Mouse (Mus musculus) forelimb bud, embryonic 11.5 days (tissue): ENCODE measurements at regions not wholly inside any gene's neighbourhood (a gene's known extent, or its start where the extent isn't known, plus 50 kb on each side); places are given as distances from the start of the nearest gene placed in this dataset.
"Not testable (repeated sequence)": the region's sequence is repeated elsewhere in the genome, so short reads cannot be mapped to it uniquely, and the experiment has no call there.

Experiments used
- DNase-seq: peaks from one replicate; pipeline ENCODE4 v3.0.0-alpha.2; 2012; ENCODE audit warnings: low read depth, low spot score

DNA sequence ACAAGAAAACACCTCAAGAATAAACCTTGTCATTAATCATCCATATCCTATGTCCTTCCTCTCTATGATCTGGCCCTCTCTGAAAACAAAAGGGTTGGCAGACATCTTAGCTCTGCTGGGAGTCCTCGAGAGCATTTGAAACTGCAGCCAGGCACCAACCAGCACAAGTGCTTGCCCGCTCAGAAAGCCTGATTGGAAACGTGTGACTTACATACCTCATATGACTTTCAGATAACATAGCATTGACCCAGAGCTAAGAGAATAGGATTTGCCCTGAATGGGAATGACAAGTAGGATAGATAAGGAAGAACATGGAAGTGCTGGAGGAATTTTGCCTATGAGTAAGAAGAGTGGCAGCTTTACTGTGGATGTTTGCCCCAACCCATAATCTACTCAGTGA, 447.1 kb upstream of the Dab2 start:
- no peak for DNase-seq

GRCm38 (mm10) chr15:5869289-5869688, 430.3 kb upstream of the Dab2 start:
- DNase-seq = peak; percentile 70

DNA sequence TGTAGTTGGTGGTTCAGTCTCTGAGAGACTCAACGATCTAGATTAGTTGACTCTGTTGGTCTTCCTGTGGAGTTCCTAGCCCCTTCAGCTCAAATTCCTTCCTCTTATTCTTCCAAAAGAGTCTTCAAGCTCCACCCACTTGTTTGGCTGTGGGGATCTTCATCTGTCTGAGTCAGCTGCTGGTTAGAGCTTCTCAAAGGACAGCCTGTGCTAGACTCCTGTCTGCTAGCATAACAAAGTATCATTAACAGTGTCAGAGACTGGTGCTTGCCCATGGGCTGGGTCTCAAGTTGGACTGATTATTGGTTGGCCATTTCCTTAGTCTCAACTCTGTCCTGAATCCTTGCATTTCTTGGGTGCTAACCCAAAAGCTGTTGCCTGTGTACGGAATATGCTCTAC, 429.7 kb upstream of the Dab2 start:
- DNase-seq = no peak

- DNase-seq = no peak
These were observed 427.5 kb upstream of the Dab2 start for GRCm38 (mm10) chr15:5872042-5872441.

- DNase-seq = no peak
These were observed 421.8 kb upstream of the Dab2 start for GRCm38 (mm10) chr15:5877749-5878148.

DNA sequence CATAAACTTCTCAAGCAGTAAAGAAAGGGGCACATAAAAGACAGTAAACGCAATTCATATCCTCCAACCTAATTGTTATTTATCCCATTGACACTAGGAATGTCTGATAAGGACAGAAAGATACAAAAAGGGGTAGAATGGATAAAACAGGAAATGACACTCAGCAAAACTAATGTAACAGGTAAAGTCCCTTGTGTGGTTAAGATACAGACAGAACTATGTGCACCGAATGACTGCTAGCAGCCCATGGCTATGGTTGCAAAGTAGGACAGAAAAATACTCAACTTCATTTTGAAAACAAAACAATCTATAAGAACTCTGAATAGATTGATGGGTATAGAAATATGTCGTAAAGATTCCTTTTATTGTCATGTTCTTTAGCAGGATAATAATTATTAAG, 408.4 kb upstream of the Dab2 start:
- no peak for DNase-seq

DNA sequence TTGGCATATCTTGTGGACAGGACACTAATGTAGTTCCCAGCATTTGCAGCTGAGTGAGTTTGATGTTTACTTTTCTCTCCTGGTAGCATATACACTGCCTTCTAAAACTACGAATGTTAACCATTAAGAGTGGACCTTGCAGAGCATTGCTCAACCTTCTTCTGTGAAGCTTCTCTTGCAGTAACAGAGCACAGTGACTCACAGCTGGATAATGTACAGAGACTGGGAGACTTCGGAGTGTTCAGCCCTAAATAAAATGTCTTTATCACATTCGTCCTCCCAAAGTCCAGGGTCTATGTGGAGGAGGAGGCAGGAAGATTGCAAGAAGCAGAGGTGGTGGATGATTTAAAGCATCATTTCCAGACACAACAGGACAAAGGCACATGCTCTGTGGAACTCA, 407.6 kb upstream of the Dab2 start:
- no peak for DNase-seq

DNA sequence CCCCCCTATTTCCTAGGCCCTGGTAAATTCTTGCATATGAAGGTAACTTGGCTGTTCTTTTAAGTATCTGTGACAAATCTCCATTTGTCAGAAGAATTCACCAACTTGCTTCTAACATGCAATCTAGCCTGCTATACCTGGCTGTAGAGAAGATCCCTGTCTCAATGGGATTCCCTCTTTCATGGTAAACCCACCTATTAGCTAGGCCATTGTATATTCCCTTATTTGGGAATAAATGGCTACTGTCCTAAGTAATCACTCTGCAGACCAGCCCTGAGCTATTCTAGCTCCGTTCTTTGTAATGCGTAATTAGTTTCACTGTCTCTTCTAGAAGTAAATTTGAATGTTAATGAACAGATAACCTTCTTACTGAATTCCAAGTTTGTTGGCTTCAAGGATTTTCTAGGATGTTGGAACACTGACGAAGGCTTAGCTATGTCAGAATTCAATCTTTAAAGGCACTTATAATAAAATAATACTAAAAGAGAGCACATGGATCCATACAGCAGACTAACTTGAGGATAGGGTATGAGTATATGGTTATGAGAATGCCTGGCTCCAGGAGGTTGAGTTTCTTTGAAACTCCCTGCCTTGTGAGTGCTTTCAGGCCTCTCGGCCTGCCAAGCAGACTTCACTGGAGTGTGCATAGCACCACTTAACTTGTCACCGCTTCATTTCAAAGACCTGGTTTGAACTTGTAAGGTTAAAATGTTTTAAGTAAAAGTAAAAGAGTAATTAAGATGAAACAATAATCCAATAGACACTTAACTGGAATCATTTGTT, 403.7 kb upstream of the Dab2 start:
- not testable (repeated sequence) for DNase-seq

DNA sequence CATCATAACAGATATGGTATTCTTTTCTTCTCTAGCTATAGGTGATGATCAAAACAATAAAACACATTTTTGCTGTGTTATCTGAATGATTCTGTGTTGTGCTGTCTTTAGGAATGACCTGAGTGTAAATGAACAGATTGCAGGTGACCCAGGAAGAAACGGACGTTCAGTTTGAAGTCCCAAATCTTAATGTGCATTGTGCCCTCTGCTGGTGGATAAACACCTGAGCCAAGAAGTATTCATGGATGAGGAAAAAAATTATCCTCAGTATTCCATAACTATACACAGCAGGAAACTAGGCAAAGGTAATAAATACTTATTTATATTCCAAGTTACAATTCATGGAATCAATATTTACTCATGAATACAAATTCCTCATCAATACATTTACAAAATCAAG, 384.3 kb upstream of the Dab2 start:
- DNase-seq = peak; percentile 28

GRCm38 (mm10) chr15:5920058-5920457, 379.5 kb upstream of the Dab2 start:
- DNase-seq = no peak

DNA sequence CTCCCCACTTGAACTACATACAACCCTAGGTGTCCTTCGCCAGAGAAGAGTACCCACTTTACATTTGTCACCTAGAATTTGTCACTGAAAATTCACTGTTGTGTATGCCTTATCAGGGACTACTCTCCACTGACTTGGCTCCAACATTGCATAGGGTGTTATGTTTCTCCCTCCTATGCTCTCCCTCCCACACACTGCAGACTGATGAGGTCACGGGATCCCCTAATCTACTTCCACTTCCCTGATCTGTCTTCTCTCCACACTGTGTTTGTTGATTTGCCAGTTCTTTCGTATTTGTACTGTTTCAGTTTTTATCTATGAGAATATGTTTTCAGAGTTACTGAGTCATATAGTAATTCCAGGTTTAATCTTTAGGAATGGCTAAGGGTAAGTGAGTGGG, 371.8 kb upstream of the Dab2 start:
- DNase-seq = no peak

- no peak for DNase-seq
These were observed 366.0 kb upstream of the Dab2 start for GRCm38 (mm10) chr15:5933586-5933985.

DNA sequence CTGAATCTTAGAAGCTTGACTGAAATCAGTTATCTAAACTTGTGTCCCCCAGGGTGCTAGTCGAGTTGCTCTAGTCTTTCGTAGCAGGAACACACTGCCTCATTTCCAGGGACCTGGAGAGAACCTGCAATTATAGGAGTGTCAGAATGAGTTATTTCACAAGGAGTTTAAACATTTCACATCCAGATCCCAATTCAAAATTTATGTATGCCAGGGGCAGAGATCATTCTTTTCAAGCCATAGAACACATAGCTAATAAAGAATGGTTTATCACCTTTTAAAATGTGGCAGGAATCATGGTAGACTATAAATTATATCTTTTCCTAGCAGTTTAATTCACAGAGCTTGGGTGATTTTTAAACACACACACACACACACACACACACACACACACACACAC, 358.6 kb upstream of the Dab2 start:
- peak; percentile 51 for DNase-seq

- DNase-seq = no peak
These were observed 352.9 kb upstream of the Dab2 start for GRCm38 (mm10) chr15:5946650-5947049.

DNA sequence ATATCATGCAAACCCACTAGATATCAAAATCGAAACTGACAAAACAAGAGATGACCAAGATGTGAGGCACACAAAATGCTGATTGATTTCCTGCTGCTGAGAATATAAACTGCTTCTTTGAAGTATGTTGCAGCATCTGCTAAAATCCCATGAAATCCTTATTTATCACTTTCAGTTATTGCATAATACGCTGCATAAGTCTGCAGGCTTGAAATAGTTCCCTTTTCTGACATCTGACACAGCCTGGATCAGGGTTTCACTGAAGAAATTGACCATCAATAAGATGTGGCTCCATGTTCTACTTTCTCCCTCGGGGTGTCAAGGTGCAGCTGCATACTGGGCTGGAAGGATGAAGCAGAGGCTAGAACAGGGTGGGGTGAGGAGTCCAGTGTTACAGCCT, 348.7 kb upstream of the Dab2 start:
- DNase-seq = no peak

GRCm38 (mm10) chr15:5951661-5952060, 347.9 kb upstream of the Dab2 start:
- DNase-seq = not testable (repeated sequence)

DNA sequence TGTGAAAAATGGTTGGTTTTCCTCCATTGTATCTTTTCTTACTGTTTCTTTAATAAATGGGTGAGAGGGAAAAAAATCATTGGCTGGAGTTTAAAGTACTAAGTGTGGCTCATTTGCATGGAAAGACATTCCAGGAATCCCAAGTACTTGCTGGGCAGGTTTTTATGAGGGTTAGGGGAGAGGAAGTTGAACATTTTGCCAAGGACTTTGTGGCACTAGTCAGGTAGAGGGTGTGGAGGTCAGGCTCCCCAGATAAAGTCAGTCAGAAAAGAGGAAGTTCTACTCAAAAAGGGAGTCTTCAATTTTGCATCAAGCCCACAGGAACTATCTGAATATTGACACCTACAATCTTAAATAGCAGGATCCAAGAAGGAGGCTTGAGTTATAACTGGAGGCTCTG, 346.5 kb upstream of the Dab2 start:
- DNase-seq = no peak

- DNase-seq = no peak
These were observed 308.1 kb upstream of the Dab2 start for GRCm38 (mm10) chr15:5991351-5992065.

DNA sequence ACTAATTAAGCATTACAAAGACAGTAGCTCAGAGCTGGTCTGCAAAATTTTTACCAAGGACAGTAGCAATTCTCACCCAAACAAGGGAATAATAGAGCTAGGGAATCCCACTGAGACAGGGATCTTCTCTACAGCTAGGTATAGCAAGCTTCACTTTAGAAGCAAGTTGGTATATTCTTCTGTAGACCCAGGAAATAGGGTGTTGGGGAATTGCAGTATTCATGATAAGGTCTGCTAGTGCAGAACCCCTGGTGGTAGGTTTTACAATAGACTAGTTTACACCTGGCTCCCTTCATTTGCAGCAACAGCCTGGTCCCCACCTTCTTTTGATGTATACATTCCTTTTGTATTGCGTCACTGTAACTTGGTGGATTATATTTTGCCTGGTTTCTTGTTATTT, 307.4 kb upstream of the Dab2 start:
- not testable (repeated sequence) for DNase-seq

DNA sequence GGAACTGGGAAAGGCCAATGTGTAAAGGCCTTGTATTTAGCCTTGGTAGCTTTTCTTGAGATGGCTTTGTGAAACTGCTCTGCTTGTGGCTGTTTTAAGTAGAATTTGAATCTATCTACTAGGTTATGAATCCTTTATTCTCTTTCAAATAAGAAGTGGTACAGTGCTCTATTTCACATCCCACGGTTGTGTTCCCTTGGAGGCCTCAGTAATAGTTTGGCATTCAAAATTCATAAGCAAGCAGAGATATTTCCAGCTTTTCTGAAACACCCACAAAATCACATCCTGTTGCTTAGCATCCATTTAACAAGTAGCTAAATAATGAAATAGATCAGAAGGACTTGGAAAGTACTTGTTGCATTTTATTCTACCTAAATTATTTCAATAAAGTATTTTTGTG, 298.8 kb upstream of the Dab2 start:
- no peak for DNase-seq

DNA sequence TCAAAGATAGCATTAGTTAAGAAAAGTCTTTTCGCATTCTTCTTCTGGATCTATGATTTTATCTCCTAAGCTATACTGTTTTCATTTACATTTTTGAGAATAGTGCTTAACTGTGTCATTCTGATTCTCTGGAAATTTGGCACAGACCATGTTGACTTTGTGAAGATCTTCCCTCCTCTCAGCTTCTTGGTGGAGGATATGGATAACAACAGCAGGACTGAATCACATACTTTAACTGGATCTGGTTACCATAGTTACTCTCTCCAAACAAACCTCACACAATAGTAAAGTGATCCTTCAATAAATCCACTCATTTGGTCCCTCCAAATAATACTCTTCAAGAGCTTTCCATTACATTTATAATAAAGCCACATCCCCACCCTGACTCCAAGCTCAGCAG, 298.2 kb upstream of the Dab2 start:
- no peak for DNase-seq

DNA sequence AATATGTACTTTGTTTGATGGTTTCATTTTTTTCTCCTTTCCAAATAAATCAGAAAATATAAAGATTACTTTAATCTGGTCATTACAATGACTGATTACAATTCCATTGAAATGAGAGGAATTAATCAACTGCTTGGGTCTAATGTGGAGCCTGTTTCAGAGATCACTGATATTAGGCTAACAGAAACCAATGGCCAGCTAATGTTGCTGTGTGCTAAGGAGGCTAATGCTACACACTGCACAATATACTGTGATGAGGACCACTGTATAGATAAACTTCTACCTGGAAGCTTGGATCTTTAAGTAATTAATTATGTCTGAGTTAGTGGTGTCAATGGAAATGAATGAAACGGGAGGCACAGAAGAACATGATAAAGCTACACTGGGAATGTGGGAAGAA, 284.6 kb upstream of the Dab2 start:
- no peak for DNase-seq

GRCm38 (mm10) chr15:6016637-6017049, 282.9 kb upstream of the Dab2 start:
- DNase-seq = no peak
